Mouse (Mus musculus): Measurements from ENCODE around the gene Eln.

Gene Eln

GRCm38 (mm10) chr5:134683813-134684212 lies 63.3 kb downstream of the Eln start:
- DNase-seq = no peak

DNA sequence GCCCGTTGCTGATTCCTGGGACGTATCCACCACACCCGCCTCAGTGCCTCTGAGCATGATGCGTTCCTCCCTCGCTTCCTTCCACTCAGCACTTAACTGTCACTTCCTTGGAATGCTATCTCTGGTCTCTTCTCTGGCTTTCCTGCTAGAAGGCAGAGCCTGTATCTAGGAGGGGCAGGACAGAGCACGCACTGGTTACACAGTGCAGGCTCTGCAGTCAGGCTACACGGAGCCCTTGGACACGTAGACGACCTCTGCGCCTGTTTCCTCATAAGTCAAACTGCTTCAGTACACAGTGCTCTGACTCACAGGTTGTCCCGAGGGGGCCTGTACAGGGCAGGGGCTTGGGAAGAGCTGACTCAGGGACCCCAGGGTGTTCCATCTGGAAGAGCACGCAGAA lies 66.9 kb downstream of the Eln start:
- DNase-seq = no peak

- peak; percentile 44 for DNase-seq
Measured at GRCm38 (mm10) chr5:134678827-134679546, 68.1 kb downstream of the Eln start.

DNA sequence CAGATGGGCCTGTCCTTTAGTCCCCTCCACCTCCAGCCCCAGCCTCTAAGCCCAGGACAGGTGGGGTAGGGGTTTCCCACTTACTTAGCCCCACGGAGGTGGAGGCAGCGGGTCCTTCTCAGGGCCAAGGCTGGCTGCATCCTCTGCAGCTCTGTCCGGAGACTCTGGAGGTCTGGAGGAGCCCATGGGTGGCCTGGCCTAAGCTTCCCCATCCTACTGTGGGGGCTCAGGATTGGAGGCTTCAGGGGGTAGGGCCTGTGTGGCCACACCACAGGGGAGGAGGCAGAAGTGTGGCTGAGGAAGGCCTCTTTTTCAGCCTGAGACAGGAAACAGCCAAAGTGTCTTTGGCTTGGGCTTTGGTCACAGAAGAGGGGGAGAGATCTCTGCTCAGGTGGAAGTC lies 69.1 kb downstream of the Eln start:
- no peak for DNase-seq

GRCm38 (mm10) chr5:134677491-134677890 lies 69.6 kb downstream of the Eln start:
- DNase-seq = no peak

DNA sequence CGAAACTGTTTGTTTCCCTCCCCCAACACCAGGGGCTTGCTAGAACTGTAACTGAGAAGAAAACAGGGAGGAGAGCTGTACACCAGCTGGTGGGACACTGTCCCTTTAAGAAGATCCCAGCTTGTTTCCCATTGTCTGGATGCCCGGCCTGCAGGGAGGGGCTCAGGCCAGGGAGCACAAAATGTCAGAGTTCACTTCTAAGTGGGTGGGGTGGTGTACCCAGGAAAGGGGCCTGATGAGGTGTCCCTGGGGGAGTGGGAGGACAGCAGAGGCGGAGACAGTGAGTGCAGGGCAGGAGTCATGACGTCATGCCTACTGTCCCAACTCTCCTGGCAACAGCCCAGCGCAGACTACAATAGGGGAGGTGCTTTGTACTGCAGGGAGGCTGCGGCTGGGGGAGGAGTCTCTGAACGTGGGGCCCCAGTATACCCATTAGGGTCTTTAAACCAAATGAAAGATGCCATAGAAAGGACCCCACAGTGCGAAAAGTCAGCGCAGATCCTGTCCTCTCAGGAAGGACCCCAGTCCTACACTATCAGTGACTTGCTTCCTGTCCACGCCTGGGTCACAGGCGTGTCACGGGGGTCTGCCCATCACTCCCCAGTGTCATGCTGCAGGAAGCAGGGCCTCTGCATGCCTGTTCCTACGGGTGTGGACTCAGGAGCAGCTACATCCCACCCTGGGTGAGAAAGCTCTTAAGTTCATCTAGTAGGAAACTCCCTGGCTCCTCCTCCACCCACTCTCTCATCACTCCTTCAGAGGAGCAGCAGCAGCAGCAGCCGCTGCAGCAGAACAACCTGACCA lies 71.0 kb downstream of the Eln start:
- DNase-seq = peak; percentile 88

DNA sequence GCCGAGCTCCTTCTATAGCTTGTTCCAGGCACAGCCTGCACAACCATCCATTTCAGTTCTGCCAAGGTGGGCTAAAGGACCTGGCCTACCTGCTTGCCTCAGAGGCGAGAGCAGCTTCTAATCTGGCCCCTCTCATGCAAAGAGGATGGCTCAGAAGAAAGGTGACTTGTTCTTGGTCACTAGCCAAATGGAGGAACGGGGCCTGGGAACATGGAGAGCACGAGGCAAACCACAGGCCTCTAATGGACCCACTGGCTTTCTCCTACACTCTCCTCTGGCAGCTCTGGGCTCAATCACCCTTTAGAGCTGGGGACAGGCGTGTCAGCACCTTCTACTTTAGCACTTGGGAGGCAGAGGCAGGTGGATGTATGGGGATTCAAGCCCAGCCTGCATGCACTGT lies 72.1 kb downstream of the Eln start:
- DNase-seq = no peak

DNA sequence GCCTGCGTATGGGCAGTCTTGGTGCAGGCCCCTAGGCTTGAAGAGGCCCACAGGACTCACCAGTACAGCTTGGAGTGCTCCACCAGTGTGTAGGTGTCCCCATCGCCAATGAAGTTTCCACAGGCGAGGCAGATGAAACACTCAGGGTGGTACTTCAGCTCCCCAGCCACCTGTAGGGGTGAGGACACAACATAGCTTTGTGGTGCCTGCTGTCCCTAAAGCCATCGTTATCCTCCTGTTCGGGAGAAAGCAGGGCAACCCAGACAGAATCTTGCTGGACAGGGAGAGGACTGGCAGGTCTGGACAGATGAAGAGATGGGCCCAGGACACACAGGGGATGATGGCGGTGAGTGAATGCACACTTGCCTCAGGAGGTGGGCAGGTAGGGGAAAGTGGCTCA lies 74.5 kb downstream of the Eln start:
- no peak for DNase-seq

- DNase-seq = no peak
Measured at GRCm38 (mm10) chr5:134672198-134672516, 75.0 kb downstream of the Eln start.

DNA sequence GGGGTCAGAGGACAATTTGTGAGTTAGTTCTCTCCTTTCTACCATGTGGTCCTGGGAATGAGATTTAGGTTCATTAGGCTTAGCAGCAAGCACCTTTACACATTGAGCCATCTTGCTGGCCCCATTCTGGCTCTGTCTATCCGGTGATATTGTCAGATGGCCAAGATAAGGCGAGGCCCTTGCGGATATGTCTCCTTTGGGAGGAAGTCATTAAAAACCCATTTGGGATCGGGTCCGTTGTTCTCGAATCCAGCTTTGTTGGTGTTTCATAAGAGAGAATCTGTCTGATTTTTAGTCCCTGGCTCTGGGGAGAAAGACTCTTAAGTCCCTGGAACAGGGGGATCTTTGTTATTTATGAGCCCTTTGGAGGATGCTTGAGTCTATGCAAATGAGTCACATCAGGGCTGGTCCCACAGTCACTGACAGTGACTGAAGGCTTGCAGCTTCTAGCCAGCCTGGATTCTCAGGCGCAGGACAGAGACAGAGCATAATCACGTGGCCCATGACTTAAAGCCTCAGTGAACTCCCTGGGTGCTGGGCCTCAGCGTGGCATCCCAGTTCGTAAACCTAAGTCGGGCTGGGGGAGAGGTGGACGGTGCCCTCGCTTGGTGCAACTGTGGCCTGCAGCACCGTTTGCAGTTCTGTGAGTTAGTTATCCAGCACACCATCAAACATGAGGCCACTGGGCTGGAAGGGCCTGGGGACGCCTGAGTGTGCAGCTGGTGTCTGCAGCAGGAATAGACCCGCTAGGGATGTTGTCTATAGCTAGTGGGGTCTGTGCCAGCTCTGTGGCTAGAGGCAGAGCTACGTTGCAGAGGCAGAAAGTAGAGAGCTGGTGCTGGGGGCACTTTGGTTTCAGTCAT lies 75.6 kb downstream of the Eln start:
- no peak for DNase-seq

DNA sequence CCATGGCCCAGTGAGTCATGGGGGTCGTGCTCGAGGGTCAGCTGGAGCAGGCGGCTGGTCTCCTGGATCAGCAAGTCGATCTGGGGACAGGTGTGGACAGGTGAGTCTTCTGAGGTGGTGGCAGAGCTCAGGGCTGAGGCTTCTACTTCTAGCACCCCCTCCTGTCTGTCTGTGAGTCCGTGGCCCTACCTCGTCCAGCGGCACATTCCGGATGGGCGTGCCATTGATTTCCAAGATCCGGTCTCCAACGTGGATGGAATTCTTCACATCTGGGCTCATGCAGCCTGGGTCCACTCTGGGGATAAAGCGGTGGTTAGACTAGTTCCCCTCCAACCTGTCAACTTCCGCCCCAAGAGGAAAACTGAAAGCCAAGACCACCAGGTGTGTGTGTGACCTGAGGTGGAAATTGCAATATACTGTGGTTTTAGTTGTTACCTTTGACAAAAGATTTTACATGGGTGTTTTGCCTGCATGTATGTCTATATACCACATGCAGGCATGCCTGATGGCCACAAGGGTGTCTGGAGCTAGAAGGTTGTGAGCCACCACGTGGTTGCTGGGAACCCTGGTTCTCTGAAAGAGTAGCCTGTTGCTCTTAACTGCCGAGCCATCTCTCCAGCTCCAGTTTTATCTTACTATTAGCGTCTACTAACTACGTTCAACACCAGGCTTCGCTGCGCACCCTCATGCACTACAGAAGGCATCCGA lies 78.0 kb downstream of the Eln start:
- DNase-seq = no peak

DNA sequence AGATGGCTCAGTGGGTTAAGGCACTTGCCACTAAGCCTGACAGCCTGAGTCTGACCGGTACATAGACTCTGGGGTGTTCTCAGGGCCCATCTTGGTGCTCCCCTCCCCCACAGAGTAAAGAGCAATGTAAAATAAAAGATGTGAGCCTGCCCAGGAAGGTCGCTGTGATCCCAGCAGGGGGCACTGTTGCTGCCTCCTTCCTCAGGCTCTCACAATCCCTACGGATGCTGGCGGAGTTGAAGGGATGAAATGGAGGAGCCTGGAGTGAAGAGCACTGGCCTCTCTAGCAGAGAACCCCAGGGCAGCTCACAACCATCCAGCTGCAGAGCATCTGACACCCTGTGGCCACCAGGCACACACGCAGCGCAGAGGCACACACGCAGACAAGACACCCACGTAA lies 78.6 kb downstream of the Eln start:
- DNase-seq = peak; percentile 59

DNA sequence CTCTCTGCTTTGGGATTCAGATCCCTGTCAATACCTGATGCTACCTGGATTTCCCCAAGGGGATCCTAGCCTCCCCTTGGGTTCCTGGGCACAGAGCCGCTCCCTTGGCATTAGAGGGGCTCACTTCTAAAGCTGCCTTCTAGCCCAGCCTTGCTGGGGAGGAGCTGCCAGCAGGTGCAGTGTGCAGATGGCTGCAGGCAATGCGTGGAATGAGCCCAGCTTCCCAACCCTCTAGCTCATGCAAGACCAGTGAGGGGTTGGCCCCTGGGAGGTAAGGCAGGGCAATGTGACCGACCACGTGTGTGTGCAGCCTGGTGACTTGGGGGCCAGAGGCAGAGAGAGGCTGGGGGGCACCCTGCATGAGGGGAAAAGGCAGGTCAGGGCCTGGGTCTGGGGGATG lies 90.4 kb downstream of the Eln start:
- no peak for DNase-seq
